Mouse (Mus musculus) forebrain, postnatal 0 days (tissue): ENCODE measurements at regions not wholly inside any gene's neighbourhood (a gene's known extent, or its start where the extent isn't known, plus 50 kb on each side); places are given as distances from the start of the nearest gene placed in this dataset.
A peak's percentile ranks its signal among the peaks of the same experiment; 100 is the strongest.

Source experiments
- ATAC-seq: fragments of 200-750 bp; cut with Nextera tagmentation; 2 replicates; pipeline ENCODE4 v1.8.0; 2017; ENCODE audit warnings: mild to moderate bottlenecking, moderate library complexity
- DNase-seq: peaks from one replicate; pipeline ENCODE4 v3.0.0-alpha.2; 2015
- H3K27ac ChIP-seq: fragments of 300-500 bp; sonication (generic); 2 replicates; pipeline ENCODE4 v1.5.1; 2014; ENCODE audit warnings: low read depth, mild to moderate bottlenecking, antibody characterized with exemption, low read length, moderate library complexity, mixed read lengths
- H3K27me3 ChIP-seq: fragments of 300-500 bp; sonication (generic); 2 replicates; pipeline ENCODE4 v1.6.1; 2014; ENCODE audit warnings: mild to moderate bottlenecking, low read length, mixed read lengths; ENCODE audit not compliant: insufficient read depth
- H3K36me3 ChIP-seq: fragments of 300-500 bp; sonication (generic); 2 replicates; pipeline ENCODE4 v1.6.1; 2014; ENCODE audit warnings: mild to moderate bottlenecking, moderate library complexity; ENCODE audit not compliant: insufficient read depth
- H3K4me1 ChIP-seq: fragments of 300-500 bp; sonication (generic); 2 replicates; pipeline ENCODE4 v1.6.1; 2014; ENCODE audit warnings: antibody characterized with exemption; ENCODE audit not compliant: insufficient read depth
- H3K4me2 ChIP-seq: fragments of 300-500 bp; sonication (generic); 2 replicates; pipeline ENCODE4 v1.6.1; 2014; ENCODE audit warnings: low read depth, mild to moderate bottlenecking, moderate library complexity
- H3K4me3 ChIP-seq: fragments of 300-500 bp; sonication (generic); 2 replicates; pipeline ENCODE4 v1.5.1; 2014; ENCODE audit warnings: low read depth, low read length, mixed read lengths
- H3K9ac ChIP-seq: fragments of 300-500 bp; sonication (generic); 2 replicates; pipeline ENCODE4 v1.6.1; 2014; ENCODE audit warnings: mild to moderate bottlenecking
- H3K9me3 ChIP-seq: fragments of 300-500 bp; sonication (generic); 2 replicates; pipeline ENCODE4 v1.6.1; 2016; ENCODE audit warnings: low read length
- CTCF ChIP-seq: sonication (generic); IDR thresholded peaks from 2 replicates; pipeline ENCODE4 v1.5.1; 2016; ENCODE audit warnings: antibody characterized with exemption, control low read depth, low read depth
- WGBS: fragments of 180-500 bp; shearing (Covaris S2); extraction: QIAGEN DNeasy Blood & Tissue Kit; methylation state at CpG from one replicate; pipeline ENCODE4 v1.1.7; 2014; 5-methylcytosine and 5-hydroxymethylcytosine counted together

DNA sequence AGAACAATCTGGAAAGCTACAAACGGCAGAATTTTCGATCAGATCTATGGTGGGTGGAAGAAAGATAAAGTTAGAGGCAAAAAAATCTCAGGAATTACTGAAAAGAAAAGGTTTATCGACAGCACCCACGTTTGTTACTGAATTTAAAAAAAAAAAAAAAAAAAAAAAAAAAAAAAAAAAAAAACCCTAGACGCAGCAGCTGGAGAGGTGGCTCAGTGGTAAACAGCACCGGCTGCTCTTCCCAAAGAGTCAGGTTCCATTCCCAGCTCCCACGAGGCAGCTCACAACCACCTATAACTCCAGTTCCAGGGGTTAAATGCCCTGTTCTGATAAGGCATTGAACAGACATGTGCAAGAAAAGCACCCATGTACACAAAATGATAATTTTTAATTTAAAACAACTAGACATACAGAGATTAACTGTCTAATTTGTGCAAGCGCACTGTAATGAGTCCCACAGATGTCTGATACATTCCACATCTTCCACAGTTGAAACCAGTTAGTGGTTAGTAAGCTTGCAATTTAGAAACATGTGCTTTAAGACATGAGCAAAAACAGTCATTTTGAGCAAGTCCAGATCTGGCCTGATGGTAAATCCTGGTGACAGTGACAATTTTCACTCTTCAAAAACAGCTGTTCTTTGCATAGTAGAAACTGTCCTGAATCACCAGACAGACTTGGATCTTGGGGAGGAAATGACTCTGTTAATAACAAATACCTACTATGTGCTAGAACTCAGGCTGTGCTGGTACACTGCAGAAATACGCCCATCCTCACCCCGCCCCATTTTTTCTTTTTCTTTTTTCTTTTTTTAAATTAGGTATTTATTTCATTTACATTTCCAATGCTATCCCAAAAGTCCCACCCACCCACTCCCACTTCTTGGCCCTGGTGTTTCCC is 159.8 kb downstream of the S1pr1 start:
- Histone ChIP-seq H3K4me3 (no peak overlapping the region), H3K9ac (no peak overlapping the region), H3K27ac (no peak overlapping the region), H3K27me3 (no peaks in the 10 kb centered on the region), H3K4me2 (no peak overlapping the region), H3K9me3 (no peaks in the 10 kb centered on the region), H3K36me3 (no peaks in the 10 kb centered on the region), H3K4me1 (no peaks in the 10 kb centered on the region)
- TF ChIP-seq CTCF = no peak
- WGBS = 82% methylated on average over 10 of the region's 10 CpGs
- no peak for ATAC-seq
- DNase-seq = no peak

DNA sequence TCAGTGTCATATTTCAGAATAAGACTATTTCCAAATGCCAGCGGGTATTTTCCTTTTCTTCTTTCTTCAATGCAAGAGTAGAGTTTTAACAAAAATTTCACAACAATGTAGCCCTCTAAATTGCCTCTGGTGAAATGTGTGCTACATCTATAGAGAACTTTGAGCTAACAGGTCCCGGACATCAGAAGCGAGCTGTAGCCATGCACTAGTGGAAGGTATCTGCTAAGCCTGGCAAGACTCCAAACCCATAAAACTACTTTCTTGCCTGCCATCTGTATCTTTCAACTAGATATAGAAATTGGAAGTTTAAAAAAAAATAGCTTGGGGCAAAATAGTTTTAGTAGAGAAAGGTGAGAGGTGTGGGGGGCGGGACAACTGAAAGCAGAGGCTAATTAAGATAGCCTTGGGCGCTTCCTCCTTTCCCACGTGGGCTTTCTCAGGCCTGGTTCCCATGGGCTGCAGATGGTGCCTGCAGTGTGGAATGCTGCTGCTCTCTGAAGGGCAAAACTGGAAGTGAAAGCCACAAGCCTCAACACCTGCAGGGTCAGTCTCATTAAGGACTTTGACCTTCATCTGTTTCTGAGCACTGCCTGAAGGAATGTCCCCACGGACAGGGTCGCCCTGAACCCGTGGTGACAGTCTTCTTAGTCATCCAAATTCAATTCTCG is 160.9 kb downstream of the S1pr1 start:
- WGBS = 66% methylated on average over 10 of the region's 10 CpGs
- Histone ChIP-seq H3K4me3 (no peak overlapping the region), H3K36me3 (no peaks in the 10 kb centered on the region), H3K27ac (no peak overlapping the region), H3K9ac (no peak overlapping the region), H3K4me2 (no peak overlapping the region), H3K27me3 (no peaks in the 10 kb centered on the region), H3K4me1 (no peaks in the 10 kb centered on the region), H3K9me3 (no peaks in the 10 kb centered on the region)
- ATAC-seq (no peak), DNase-seq (no peak)
- peak; percentile 27 for TF ChIP-seq CTCF

DNA sequence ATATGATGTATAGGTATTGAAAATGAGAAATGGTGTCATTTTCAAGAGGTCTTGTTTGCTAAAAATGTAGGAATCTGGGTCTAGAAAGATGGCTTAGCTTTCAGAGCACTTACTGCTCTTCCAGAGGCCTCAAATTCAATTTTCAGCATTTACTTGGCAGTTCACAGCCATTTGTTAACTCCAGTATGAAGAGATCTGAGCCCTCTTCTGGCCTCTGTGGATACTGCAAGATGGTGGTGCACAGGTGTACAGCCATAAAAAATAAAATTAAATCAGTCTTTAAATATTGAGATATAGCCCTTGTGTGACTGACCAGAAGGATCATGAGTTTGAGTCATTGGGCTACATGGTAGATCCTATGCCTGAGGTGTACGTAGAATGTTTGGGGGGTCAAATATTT is 173.1 kb downstream of the S1pr1 start:
- ATAC-seq = no peak; the same call in 1 of the 2 replicates
- H3K27ac ChIP-seq = no peak overlapping the region
- 90% methylated on average over 1 of the region's 1 CpGs for WGBS

DNA sequence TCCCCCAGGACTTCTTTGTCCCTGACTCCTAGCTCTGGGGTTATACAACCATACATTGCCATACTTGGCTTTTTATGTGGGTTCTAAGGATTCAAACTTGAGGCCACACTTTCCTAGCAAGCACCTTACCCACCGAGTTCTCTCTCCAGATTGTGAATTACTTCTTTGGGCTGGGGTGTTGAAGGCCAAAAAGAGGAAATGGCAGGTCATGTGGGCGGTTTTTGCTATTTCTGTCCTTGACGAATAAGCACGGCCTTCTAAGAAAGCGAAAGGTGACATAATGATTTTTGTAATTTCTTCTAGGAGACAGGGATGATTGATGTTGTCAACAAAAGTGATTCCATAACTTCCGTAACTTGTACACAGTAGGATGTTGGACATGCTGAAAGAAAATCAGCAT is 176.5 kb downstream of the S1pr1 start:
- no peaks in the 10 kb centered on the region for H3K4me1 ChIP-seq
- H3K4me2 ChIP-seq = no peak overlapping the region
- TF ChIP-seq CTCF = no peak
- WGBS = 92% methylated on average over 6 of the region's 6 CpGs
- no peaks in the 10 kb centered on the region for H3K27me3 ChIP-seq
- no peak overlapping the region for H3K9ac ChIP-seq
- H3K27ac ChIP-seq = no peak overlapping the region
- DNase-seq = no peak
- no peaks in the 10 kb centered on the region for H3K9me3 ChIP-seq
- no peak overlapping the region for H3K4me3 ChIP-seq
- no peak for ATAC-seq
- no peaks in the 10 kb centered on the region for H3K36me3 ChIP-seq

More for the DNA sequence above, 173.1 kb downstream of the S1pr1 start:
- TF ChIP-seq CTCF = peak; percentile 60
- Histone ChIP-seq H3K9ac (no peak overlapping the region), H3K36me3 (no peaks in the 10 kb centered on the region), H3K4me2 (no peak overlapping the region), H3K4me3 (no peak overlapping the region), H3K27me3 (no peaks in the 10 kb centered on the region), H3K4me1 (no peaks in the 10 kb centered on the region), H3K9me3 (no peaks in the 10 kb centered on the region)
- DNase-seq = peak; percentile 43

DNA sequence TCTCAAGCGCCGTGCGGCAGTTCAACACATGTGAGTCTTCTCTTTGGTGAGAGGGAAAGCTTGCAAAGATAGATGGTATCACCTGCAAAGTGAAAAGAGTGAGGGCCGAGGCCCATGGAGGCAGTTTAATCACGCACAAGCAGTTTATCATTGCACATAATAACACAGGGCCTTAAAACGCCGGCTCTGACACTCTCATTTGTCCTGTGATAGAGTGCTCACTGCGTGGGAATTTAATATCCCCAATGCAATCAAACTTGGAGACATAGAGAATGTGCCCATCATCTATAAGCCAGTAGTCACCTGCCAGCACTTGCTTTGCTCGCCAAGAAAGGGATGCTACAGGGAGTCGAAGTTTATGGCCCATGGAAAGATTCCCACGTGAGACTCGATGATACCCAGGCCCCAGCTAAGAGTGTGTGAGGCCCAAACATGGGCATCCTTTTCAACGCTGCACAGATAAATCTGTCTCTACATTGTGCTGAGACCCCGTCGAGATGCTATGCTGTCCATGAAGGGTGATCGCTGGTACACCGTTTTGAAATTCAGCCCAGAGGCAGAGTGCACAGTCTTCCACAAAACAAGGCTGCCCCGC is 182.6 kb downstream of the S1pr1 start:
- DNase-seq (no peak), ATAC-seq (no peak)
- H3K9me3 ChIP-seq = no peaks in the 10 kb centered on the region
- H3K9ac ChIP-seq = no peak overlapping the region
- H3K27ac ChIP-seq = no peak overlapping the region
- no peaks in the 10 kb centered on the region for H3K36me3 ChIP-seq
- H3K4me2 ChIP-seq = no peak overlapping the region
- 92% methylated on average over 18 of the region's 18 CpGs for WGBS
- H3K4me1 ChIP-seq = no peaks in the 10 kb centered on the region
- H3K27me3 ChIP-seq = no peaks in the 10 kb centered on the region
- H3K4me3 ChIP-seq = no peak overlapping the region
- TF ChIP-seq CTCF = no peak

DNA sequence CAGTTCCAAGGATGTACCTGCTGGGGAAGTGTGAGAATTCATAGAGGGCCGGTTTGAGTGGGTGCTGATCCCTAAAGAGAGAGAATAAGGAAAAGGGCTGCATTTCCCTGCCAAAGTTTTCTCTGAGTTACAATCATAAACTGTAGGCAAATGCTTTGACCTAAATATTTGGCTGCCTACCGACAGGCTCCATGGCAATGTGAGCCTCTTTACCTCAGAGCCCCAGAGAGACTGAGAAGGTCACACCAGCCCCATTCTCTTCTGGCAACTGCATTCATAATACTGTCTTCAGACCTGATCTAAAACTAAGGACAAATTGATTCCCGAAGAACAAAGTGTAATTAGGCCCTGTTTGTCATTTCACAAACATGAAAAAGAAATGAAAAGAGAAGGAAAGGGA is 184.4 kb downstream of the S1pr1 start:
- Histone ChIP-seq H3K4me1 (no peaks in the 10 kb centered on the region), H3K4me2 (no peak overlapping the region), H3K27me3 (no peaks in the 10 kb centered on the region), H3K36me3 (no peaks in the 10 kb centered on the region), H3K27ac (no peak overlapping the region), H3K4me3 (no peak overlapping the region), H3K9me3 (no peaks in the 10 kb centered on the region), H3K9ac (no peak overlapping the region)
- ATAC-seq (no peak), DNase-seq (no peak)
- WGBS = 53% methylated on average over 3 of the region's 3 CpGs
- no peak for TF ChIP-seq CTCF

DNA sequence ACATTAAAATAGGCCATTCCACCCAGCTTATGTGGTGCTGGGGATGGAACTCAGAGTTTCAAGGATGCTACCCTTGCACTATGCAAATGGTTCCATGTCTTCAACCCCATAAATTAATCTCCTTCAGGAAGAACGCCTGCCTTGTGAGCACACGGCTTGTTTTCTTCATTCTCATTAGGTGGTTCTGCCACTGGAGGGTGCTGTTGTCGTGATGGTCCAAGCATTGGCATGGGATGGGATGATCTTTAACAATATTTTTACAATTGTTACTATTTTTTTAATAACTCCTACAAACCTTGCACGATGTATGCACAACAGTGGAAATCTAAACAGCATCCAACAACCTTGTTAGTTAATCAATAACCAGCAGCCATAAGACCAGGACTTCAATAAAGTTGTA is 185.0 kb downstream of the S1pr1 start:
- TF ChIP-seq CTCF = peak; percentile 49
- Histone ChIP-seq H3K9ac (no peak overlapping the region), H3K36me3 (no peaks in the 10 kb centered on the region), H3K27me3 (no peaks in the 10 kb centered on the region), H3K27ac (no peak overlapping the region), H3K9me3 (no peaks in the 10 kb centered on the region), H3K4me3 (no peak overlapping the region), H3K4me2 (no peak overlapping the region), H3K4me1 (no peaks in the 10 kb centered on the region)
- ATAC-seq = no peak
- WGBS = 53% methylated on average over 4 of the region's 4 CpGs
- DNase-seq = no peak
